Mouse (Mus musculus) heart, postnatal 4 days (tissue): Measurements from ENCODE around the gene Grin2c. TPM values are rescaled to one million over a fixed set of nuclear protein-coding genes. Genes with fewer than 3 reads are reported as not detected.

Experiments
- DNase-seq: peaks from one replicate; pipeline ENCODE4 v3.0.0; 2021
- total RNA-seq, 2 experiments: library from RNA; stranded (reverse); gene quantifications; 2 replicates each; pipeline ENCODE4 v1.2.3; 2021

Grin2c gene
- total RNA-seq, 2 experiments from 2014 or later: 0.12 to 0.18 TPM

DNA sequence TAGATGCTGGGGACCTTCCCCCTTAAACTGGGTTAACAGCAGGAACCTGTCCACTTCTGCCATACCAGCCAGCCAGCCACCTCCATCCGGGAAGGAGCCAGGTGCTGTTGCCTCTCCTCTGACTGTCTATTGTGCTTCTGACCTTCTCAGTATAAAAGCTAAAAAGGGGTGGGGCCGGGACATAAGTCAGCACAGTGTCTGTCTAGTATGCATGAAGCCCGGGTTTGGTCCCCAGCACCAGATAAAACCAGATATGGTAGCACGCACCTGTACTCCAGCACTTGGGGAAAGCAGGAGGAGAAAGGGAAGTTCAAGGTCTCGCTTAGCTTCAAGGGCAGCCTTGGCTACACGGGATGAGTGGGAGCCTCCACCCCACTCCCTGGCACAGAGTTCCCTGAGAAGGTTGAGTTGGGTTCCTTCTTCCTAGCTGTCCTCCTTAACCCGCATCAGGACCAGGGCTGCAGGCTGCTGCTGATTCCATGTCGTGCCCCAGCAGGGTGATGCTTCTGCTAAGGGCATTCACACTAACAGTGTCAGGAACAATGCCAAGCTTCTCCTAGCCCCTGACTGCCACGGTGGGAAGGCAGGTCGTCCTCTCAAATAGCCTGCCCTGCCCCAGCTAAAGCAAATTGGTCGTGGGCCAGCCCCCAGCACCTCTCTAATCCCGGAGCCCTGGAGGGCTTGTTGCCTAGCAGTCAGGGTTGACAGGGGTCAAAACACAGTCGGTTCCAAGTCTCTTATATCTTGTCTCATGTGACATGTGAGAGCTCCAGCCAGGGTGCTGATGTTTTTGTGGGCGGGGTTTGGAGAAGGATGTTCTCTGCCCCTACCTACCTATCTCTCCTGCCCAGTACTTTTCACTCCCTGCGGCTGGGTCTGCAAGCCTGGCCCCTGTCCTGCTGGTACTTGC is 37.8 kb downstream of the Grin2c start:
- DNase-seq: peak; percentile 68

DNA sequence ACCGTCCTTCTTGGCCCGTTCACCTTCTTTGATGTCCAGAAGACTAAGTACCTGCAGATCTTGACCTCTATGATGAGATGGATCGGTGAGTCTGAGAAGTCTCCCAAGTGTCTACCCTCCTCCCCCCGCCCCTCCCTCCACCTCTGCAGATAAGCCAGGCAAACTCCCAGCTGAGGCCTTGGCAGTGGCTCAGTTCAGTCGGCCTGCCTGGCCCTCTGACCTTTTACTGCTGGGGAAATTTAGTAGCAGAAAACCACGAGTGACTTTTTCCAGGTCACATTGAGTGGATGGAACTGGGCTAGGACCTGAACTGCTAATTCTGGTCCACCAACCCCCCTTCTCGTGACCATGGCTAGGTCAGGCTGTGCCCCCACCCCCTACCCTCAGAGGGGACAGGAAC is 38.6 kb downstream of the Grin2c start:
- DNase-seq: no peak

DNA sequence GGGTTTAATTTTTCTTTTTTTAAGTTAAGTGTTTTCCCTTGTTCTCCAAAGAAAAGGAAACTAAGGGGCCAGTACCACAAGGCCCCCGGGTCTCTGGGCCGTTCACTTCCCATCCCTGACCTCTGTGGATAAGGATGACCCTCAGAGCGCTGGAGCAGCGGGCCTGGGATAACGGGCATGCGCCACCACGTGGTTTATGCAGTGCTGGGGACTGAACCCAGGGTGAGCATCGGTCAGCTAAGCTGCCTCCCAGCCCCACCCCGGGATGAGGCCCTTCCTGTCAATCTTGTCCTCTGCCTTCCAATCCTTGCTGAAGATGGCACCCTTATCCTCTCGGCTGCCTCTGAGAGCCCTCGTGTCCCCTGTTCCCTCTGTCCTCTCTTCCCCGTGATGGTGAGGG is 39.4 kb downstream of the Grin2c start:
- peak; percentile 23 for DNase-seq

DNA sequence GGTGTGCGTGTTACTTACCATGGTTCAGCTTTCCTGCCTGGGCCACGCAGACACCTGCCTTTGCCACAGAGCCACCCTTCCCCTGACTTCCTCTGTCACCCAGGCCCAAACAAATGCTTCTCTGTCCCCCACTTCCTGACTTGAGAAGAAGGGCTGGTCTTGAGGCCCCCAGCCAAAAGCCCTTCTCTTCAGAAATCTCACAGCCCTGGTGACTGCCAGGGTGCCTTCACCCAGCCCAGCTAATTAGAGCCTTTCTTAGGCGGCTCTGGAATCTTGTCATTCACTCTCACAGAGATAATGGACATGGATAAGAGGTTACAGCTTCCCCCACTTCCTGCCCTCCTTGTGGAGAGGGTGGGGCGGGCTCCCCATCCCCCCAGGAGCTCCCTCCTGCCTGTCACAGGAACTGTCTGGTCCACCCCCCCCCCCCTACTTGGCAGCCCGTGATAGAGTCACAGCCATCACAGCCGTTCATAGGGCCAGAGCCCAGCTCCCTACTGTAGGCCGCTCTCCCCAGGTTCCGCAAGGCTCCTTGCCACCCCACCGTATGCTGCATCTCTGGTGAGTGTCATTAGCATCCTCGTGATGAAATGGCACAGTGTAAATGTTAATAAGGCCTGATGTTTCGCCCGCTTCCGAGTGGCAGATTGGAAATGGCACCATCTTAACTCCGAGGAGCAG is 40.1 kb downstream of the Grin2c start:
- DNase-seq: peak; percentile 37

DNA sequence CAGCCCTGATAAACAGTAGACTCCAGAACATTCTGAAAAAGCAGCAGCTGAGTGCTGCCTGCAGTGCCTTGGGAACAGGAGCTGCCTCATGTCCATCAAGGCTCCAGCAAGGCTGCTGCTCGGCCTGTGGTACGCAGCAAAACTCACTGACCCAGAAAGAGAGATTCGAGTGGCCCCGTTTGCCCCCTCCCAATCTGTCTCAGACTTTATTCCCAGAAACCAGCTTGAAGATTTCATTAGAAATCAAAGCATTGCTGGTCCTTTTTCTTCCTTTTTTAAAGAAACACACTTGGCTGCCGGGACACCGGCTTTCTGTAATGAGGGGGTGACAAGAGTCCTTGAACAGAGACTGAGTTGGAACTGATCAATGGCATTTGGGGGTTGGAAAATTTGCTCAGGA is 41.7 kb downstream of the Grin2c start:
- no peak for DNase-seq

DNA sequence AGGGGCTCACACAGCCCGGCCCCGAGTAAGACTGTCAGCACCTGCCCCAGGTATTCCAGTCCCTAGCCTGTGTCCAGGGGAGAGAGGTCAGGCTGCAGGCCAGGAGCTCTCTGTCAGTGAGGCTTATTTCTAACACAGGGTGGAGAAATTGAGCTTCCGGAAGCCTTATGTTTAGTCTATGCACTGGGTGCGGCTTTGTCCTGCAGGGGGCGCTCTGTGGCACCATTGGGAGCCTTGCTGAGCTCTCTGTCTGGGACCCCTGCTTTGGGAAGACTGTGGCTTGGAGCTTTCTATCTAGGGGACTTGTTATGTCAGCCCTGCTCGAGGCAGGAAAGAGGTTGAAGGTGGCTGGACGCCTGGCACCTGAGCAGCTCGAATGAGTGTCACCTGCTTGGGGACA is 42.2 kb downstream of the Grin2c start:
- peak; percentile 81 for DNase-seq

DNA sequence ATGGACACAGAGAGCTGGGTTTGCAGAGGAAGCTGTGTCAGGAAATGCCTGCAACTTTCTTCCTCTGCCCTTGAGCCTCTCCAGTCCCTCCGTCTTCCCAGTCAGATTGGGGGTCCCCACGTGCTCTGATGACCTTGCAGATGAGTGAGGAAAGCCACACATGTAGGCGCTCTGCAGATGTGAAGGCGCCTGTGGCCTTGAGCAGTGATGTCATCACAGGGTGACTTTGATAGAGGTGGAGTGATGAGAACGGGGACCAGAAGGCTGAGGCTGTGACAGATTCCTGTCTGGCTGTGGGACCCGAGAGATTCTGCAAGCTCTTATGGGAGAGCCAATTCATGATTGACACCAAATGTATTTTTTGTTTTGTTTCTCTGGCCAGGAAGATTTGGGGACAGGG is 43.2 kb downstream of the Grin2c start:
- DNase-seq: no peak

DNA sequence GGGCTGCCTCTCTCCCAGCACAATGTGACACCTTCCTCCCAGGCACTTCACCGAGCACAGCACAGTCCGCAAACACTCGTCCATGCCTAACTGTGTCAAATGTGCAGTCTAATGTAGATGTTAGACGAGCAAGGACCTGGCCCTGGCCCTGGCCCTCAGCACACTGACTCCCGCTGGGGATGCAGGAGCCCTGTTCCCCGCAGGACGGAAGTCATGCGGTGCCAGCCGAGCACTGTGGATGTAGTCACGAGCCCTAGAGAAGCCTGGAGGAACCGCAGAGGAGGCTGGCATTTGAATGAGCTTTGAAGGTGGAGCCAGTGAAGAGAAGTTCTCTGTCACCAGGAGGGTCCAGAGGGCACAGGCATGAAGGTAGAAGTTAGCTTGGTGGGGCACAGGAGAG is 43.6 kb downstream of the Grin2c start:
- no peak for DNase-seq

DNA sequence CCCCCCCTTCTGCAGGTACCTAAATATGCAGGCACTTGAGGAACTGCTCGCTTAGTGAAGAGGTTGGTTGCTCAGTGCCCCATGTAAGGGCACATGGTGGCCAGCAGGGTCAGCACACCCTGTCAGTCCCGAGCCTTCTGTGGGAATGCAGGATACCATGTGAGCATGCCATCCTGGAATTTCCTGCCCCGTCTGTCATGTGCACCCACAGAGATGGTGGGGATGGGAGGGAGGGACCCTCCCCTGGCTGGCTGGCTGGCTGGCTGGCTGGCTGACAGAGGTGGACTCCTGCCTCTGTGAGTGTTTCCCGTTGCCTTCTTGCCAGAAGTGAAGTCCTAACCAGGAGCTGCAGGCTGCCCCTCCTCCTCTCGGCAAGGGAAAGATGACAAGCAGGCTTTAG is 44.5 kb downstream of the Grin2c start:
- DNase-seq: peak; percentile 58

DNA sequence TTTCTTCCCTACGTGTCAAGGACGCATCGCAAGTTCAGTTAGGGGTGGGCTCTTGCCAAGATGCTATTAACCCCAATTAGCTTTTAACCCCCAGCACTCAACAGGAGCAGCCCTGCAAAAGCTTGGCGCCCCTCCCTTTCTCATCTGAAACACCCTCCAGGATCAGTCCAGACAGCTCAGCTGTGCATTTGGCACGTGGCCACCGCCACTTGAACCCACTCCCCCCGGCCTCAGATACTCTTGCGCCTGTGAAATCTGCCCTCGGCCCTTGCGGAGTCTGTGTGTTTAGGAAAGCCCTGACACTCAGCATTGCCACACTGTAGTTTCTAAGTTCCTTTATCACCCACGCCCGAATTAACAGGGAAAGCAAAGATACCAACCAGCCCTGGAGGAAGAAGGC is 45.0 kb downstream of the Grin2c start:
- DNase-seq: peak; percentile 61

DNA sequence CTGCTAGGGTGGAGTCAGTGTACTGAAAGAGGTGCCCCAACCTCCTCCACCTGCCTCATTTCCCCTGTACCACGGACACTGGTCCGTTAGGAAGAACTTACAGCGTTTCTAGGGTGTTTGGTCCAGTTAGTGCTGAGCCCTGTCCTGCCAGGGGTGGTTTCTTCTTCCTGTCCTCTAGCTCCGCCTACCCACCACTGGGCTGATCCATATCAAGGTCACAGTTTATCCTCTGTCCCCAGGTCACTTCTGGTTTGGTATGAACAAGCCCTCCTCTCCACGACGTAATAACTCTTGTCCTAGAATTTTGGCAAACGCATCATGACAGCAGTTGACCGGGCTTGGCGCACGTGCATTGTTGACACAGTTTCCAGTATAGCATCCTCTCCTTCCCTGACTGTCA is 47.4 kb downstream of the Grin2c start:
- DNase-seq: no peak

DNA sequence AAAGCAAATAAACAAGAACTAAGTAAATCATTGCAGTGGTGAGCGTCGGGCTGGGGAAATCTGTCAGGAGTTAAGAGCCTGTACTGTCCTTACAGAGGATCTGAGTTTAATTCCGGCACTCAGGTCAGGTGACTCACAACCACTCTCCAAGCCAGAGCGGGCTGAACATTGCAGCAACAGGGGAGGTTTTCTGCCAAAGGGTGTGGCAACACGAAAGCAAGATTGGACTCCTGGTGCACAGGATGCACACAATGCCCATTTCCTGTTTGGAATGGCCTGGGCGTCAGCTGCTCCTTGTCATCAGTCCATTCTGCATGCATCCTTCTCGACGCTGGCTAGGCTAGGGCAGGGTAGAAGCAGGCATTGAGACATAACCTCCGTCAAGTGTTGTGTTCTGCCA is 47.8 kb downstream of the Grin2c start:
- DNase-seq: peak; percentile 57

DNA sequence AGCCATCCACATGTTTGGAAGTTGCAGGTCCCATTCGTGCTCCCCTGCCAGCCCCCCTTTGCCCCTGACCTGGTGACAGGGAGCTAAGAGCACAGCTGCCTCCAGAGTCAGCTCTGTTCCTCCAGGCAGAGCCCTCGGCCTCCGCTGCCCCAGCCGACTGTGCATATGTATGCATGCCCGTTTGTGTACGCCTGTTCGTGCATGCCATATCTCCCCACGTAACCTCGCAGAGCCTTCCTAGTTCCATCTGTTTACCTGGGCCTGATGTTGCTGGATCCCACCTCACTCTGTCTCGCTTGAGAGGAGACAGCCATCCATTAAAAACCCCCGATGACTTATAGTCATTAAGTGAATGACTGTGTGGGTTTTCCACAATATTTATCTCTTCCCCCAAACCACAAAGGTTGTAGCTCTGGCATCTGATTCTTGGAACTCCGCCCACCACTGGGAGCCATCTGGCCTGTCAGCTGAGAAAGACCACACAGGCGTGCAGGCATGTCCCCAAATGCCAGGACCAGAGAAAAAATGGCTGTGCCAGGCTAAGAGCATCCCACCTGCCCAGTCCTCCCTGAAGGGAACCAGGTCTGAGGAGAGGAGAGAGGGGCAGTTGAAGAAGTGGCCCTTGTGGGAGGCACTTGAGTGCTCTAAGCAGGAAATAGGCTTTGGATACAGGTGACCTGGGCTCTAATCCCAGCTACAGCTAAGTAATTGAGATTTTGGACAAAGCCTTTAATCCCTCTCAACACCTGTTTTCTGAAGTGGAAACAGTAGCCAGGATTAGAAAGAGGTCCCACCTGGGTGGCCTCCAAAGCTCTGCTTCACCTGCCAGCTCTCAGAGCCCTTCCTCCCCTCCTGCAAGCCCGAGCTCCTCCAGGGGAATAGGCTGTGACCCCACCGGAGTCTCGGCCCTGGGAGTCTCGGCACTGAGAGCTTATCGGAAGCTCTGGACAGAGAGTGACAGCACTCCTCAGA is 49.3 kb downstream of the Grin2c start:
- peak; percentile 61 for DNase-seq

DNA sequence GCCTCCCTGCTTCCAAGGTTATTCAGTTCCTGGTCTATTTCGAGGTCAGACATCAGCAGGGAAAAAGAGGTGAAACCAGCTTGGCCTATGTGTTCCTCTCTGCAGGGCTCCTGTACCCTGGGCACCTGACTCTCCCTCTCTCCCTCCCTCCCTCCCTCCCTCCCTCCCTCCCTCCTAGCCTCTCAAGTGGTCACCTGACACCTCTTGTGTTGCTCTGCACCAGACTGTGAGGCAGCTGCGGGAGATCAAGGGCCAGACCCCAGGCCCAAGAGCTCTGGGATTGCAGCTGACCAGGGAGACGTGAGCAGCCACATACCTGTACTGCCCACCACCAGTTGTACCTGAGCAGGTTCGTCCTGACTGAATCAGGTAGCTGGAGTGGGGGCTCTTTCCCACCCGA is 51.9 kb downstream of the Grin2c start:
- DNase-seq: no peak

DNA sequence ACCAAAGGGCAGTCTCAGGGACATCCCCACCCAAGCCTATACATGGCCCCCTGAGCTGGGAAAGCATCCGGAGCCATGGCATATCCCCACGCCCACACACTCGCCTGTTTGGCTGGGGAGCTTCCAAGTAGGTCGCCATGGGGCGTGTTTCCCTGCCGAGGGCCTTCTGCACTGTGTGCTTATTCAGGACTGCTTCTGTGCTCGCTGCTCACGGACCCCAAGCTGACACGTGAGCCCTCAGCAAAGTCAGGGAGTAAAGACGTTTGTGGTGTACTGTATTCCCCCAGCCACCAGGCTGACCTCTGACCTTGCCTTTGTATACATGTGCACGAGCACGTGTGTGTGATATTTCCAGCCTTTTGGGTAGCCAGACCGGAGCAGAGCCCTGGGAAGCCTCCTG is 54.9 kb downstream of the Grin2c start:
- DNase-seq: no peak

DNA sequence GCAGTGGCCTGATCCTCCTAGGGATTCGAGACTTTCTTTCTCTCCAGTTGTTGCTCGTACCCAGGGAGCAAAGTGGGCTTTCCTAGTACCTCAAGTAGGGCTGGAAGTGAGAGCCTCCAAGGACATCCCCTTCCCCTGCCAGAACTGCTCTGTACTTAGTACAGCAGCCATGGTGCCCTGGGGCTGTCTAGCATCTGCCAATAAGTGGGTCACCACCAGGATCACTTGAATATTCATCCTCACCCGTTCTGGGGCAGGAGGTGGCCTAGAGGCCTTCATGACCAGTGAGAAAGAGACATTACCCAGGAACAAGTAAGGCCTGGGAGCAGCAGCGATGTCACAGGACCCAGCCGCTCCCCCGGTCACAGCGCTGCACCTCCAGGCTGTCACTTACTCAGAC is 57.1 kb downstream of the Grin2c start:
- no peak for DNase-seq

DNA sequence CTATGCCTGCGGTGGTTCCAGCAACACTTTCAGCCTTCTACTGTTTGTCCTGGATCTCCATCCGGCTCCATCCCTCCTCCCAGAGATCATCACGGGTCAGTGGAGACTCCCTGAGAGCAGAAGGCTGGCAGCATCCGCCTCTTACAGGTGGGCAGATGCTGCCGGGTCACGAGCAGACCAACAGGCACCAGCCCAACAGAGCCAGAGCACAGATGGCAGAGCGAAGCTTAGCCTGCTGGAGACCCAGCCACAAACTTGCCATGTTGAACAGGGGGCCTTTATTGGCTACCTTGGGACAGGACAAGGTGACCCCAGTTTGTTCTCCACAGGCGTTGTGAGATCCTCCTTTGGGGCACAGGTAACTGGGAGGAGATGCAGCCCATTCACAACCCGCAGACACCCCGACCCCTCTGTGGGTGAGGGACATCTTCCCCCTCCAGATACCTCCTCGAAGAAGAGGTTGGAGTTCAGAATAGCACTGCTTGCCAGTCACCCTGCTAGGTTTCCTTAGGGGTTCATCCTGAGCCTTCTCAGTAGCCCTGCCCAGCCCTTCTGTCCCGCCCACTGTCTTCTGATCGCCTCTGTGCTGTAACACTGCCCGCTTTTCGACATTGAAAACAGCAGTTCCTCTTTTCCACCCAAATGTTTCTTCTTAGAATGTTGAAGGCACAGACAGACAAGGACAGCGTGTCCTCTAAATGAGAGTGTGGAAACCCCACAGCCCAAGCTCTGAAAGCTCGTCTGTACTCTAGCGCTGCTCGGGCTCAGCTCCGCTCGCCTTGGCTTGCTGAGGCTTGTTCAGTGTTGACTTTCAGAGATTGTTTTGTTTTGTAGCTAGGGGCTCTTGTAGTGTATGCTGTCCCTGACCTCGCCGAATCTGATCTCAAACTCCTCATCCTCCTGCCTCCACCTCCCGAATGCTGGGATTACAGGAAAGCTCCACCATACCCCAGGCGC is 58.0 kb downstream of the Grin2c start:
- no peak for DNase-seq

DNA sequence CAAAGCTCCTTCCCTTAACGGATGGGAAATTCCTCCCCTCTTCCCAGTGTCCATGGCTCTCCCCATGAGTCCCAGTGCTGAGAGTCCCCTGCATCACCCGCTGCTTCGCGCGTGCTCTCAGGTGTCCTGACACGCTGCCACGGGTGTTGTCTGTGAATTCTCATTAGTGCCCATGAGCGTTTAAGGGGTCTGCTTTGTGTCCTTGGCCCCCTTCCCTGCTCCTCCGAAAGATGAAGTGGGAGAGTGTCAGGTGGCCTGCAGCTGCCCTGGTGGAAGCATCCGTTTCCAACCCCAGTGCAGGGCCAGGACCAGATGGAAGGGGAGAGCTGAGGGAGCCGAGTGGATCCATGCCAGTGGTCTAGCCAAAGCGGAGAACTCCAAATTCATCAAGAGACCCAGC is 58.9 kb downstream of the Grin2c start:
- DNase-seq: no peak

DNA sequence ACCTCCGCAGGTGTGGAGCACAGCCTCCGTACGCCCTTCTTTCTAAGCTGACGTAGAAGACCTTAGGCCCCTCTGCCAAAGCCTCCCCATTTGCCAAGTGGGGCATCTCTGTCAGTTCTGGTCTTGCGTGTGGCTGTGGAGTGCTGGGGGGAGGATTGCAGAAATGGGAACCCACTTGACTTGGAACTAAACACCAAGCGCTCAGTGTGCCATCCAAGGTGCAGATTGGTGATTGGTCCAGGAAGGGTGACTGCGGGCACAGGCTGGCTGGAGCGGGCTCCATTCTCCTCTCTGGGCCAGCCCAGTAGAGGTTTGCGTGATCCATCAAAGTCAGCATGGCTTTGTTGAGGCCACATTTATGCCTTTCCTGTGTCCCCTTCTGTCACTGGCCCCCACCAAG is 64.3 kb downstream of the Grin2c start:
- DNase-seq: no peak

DNA sequence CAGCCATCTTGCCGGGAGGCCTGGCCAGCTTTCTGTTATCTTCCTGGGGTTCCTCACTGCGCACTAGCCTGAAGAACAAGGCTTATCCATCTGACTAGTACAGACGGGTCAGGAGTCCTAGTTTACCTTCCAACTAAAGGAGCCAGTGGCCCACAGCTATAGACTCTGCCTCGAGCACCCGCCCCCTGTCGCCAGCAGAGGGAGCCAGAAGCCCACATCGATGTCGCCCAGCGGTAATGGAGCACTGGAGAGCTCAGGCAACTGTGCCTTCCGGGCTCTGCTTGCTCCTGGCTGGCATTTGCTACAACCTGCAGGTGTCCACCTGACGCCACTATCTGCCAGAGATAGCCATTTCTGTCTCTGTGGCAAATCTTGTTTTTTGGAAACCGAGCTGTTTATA is 64.7 kb downstream of the Grin2c start:
- DNase-seq: peak; percentile 89

DNA sequence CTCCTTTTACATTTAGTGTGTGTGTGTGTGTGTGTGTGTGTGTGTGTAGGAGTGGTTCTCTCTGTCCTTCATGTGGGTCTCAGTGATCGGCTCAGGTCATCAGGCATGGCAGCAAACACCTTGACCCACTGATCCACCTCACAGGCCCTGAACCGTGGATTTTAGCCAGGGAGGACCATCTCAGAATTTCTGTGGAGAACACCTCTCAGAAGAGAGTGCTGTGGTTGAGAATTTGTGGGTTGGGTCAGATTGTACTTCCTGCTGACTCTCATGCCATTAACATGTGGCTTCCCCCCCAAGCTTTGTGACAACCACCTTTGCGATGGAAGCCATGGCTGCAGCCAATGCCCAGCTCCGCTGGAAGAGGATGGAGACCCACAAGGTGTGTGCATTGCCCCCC is 66.5 kb downstream of the Grin2c start:
- no peak for DNase-seq
